Mouse (Mus musculus) midbrain, embryonic 11.5 days (tissue): ENCODE data around the gene Tusc2. TPM values are rescaled to one million over a fixed set of nuclear protein-coding genes. Genes with fewer than 3 reads are reported as not detected.

ENCODE experiments used
- ATAC-seq: fragments of 200-750 bp; cut with Nextera tagmentation; 2 replicates; pipeline ENCODE4 v1.8.0; 2017; ENCODE audit warnings: moderate TSS enrichment, moderate library complexity; ENCODE audit not compliant: low FRiP score
- DNase-seq: peaks from one replicate; pipeline ENCODE4 v3.0.0; 2015; ENCODE audit warnings: low spot score; ENCODE audit errors: missing footprints
- H3K27ac ChIP-seq: fragments of 300-500 bp; sonication (generic); 2 replicates; pipeline ENCODE4 v1.5.1; 2014; ENCODE audit warnings: low read depth, low read length
- H3K27me3 ChIP-seq: fragments of 300-500 bp; sonication (generic); 2 replicates; pipeline ENCODE4 v1.6.1; 2014; ENCODE audit warnings: mild to moderate bottlenecking, low read length, moderate library complexity, mixed read lengths; ENCODE audit not compliant: control insufficient read depth, insufficient read depth
- H3K36me3 ChIP-seq: fragments of 300-500 bp; sonication (generic); 2 replicates; pipeline ENCODE4 v1.6.1; 2014; ENCODE audit warnings: mild to moderate bottlenecking, low read length, moderate library complexity, mixed read lengths; ENCODE audit not compliant: control insufficient read depth, insufficient read depth
- H3K4me1 ChIP-seq: fragments of 300-500 bp; sonication (generic); 2 replicates; pipeline ENCODE4 v1.6.1; 2014; ENCODE audit warnings: low read length; ENCODE audit not compliant: control insufficient read depth, insufficient read depth
- H3K4me2 ChIP-seq: fragments of 300-500 bp; sonication (generic); 2 replicates; pipeline ENCODE4 v1.6.1; 2014; ENCODE audit warnings: mild to moderate bottlenecking, moderate library complexity
- H3K4me3 ChIP-seq: fragments of 300-500 bp; sonication (generic); 2 replicates; pipeline ENCODE4 v1.5.1; 2014; ENCODE audit warnings: low read depth, low read length
- H3K9ac ChIP-seq: fragments of 300-500 bp; sonication (generic); 2 replicates; pipeline ENCODE4 v1.6.1; 2014; ENCODE audit warnings: low read length
- H3K9me3 ChIP-seq: fragments of 300-500 bp; sonication (generic); 2 replicates; pipeline ENCODE4 v1.6.1; 2016; ENCODE audit warnings: low read length; ENCODE audit not compliant: control insufficient read depth
- WGBS: fragments of 180-500 bp; shearing (Covaris S2); extraction: QIAGEN DNeasy Blood & Tissue Kit; methylation state at CpG from one replicate; pipeline ENCODE4 v1.1.7; 2014; 5-methylcytosine and 5-hydroxymethylcytosine counted together
- polyA plus RNA-seq: library from polyadenylated mRNA; unstranded; fragments of >200 nt; fragmentation: Nextera tagmentation; extraction: Ambion mirVana; gene quantifications from 2 replicates; pipeline ENCODE4 v1.2.1, GENCODE M21; 2014

Tusc2 gene
- polyA plus RNA-seq, 1 experiment from 2014 or later, result 94.6 TPM

GRCm38 (mm10) chr9:107586974-107587832 lies 24.1 kb downstream of the Tusc2 start, which contains the start of gene Ifrd2:
Gene Ifrd2 (plus strand): TSS chr9:107587642.
- no peak within 1 kb of the TSS; the same call in 1 of the 2 replicates for H3K27ac ChIP-seq

GRCm38 (mm10) chr9:107587833-107588639 lies 25.0 kb downstream of the Tusc2 start:
- H3K4me2 ChIP-seq, result peak overlapping the region; percentile 63
- ATAC-seq (no peak), DNase-seq (no peak)
- no peak overlapping the region; the same call in 1 of the 2 replicates for H3K27ac ChIP-seq
- H3K36me3 ChIP-seq, result peaks cover 9% of the 10 kb centered on the region
- peak overlapping the region; percentile 75 for H3K9ac ChIP-seq
- H3K27me3 ChIP-seq, result no peaks in the 10 kb centered on the region
- peak overlapping the region; percentile 72 for H3K4me3 ChIP-seq
- H3K4me1 ChIP-seq, result peaks cover 8% of the 10 kb centered on the region; the same call in 1 of the 2 replicates
- H3K9me3 ChIP-seq, result no peaks in the 10 kb centered on the region
- WGBS, result 6% methylated on average over 33 of the region's 33 CpGs

More at GRCm38 (mm10) chr9:107586974-107587832, 24.1 kb downstream of the Tusc2 start, which contains the start of gene Ifrd2:
- ATAC-seq (peak; percentile 98), DNase-seq (peak; percentile 99)
- Histone ChIP-seq H3K4me3 (peak within 1 kb of the TSS; percentile 72), H3K9ac (peak within 1 kb of the TSS; percentile 75), H3K27me3 (no peaks in the 10 kb centered on the region), H3K4me1 (peaks cover 8% of the 10 kb centered on the region; the same call in 1 of the 2 replicates), H3K9me3 (no peaks in the 10 kb centered on the region), H3K36me3 (peaks cover 9% of the 10 kb centered on the region), H3K4me2 (peak within 1 kb of the TSS; percentile 63)
- WGBS, result 14% methylated on average over 46 of the region's 46 CpGs

GRCm38 (mm10) chr9:107590058-107590772 lies 27.2 kb downstream of the Tusc2 start:
- Histone ChIP-seq H3K27ac (no peak overlapping the region), H3K36me3 (peaks cover 14% of the 10 kb centered on the region), H3K27me3 (no peaks in the 10 kb centered on the region), H3K4me1 (peaks cover 8% of the 10 kb centered on the region; the same call in 1 of the 2 replicates), H3K4me2 (no peak overlapping the region), H3K9ac (no peak overlapping the region), H3K4me3 (no peak overlapping the region), H3K9me3 (no peaks in the 10 kb centered on the region)
- WGBS, result 94% methylated on average over 25 of the region's 25 CpGs
- DNase-seq (no peak), ATAC-seq (no peak)

- DNase-seq, result no peak
- H3K9ac ChIP-seq, result no peak overlapping the region
- 92% methylated on average over 6 of the region's 6 CpGs for WGBS
- no peaks in the 10 kb centered on the region for H3K27me3 ChIP-seq
- H3K4me2 ChIP-seq, result no peak overlapping the region
- H3K36me3 ChIP-seq, result peaks cover 14% of the 10 kb centered on the region
- no peaks in the 10 kb centered on the region for H3K9me3 ChIP-seq
- peaks cover 8% of the 10 kb centered on the region; the same call in 1 of the 2 replicates for H3K4me1 ChIP-seq
- no peak overlapping the region for H3K27ac ChIP-seq
- ATAC-seq, result no peak
- H3K4me3 ChIP-seq, result no peak overlapping the region
Observed at GRCm38 (mm10) chr9:107590773-107591060, 27.7 kb downstream of the Tusc2 start.

GRCm38 (mm10) chr9:107593101-107593976 lies 30.3 kb downstream of the Tusc2 start:
- WGBS, result 83% methylated on average over 11 of the region's 11 CpGs
- no peak for ATAC-seq
- H3K4me1 ChIP-seq, result peaks cover 4% of the 10 kb centered on the region; the same call in 1 of the 2 replicates
- H3K9ac ChIP-seq, result no peak overlapping the region
- H3K4me3 ChIP-seq, result no peak overlapping the region
- peaks cover 14% of the 10 kb centered on the region for H3K36me3 ChIP-seq
- H3K27me3 ChIP-seq, result no peaks in the 10 kb centered on the region
- no peak for DNase-seq
- H3K27ac ChIP-seq, result no peak overlapping the region; the same call in 1 of the 2 replicates
- H3K4me2 ChIP-seq, result no peak overlapping the region
- no peaks in the 10 kb centered on the region for H3K9me3 ChIP-seq

- no peaks in the 10 kb centered on the region for H3K27me3 ChIP-seq
- H3K9ac ChIP-seq, result no peak overlapping the region
- no peak overlapping the region for H3K27ac ChIP-seq
- 78% methylated on average over 8 of the region's 8 CpGs for WGBS
- no peak overlapping the region for H3K4me3 ChIP-seq
- H3K4me1 ChIP-seq, result no peaks in the 10 kb centered on the region
- no peak for DNase-seq
- ATAC-seq, result no peak
- no peaks in the 10 kb centered on the region for H3K9me3 ChIP-seq
- H3K4me2 ChIP-seq, result no peak overlapping the region
- H3K36me3 ChIP-seq, result peaks cover 14% of the 10 kb centered on the region
Observed at GRCm38 (mm10) chr9:107594281-107595062, 31.4 kb downstream of the Tusc2 start.

GRCm38 (mm10) chr9:107596619-107597569 lies 33.8 kb downstream of the Tusc2 start:
- DNase-seq, result no peak
- Histone ChIP-seq H3K27me3 (no peaks in the 10 kb centered on the region), H3K9ac (no peak overlapping the region), H3K4me1 (no peaks in the 10 kb centered on the region), H3K9me3 (no peaks in the 10 kb centered on the region), H3K4me2 (no peak overlapping the region), H3K27ac (no peak overlapping the region), H3K36me3 (peaks cover 6% of the 10 kb centered on the region), H3K4me3 (no peak overlapping the region)
- no peak for ATAC-seq
- 93% methylated on average over 11 of the region's 11 CpGs for WGBS
